Comparison of ENCODE assay signal across 15 mouse cellular contexts in genomic region chr6:91145572-91145971, GRCm38 (mm10). TPM values are rescaled to one million over a fixed set of nuclear protein-coding genes. Genes with fewer than 3 reads are reported as not detected.
DNase-seq lines count a peak whose midpoint lies in the region; ATAC-seq lines count a peak whose summit lies in the region.
"Had no signal": no experiment of that assay in that cellular context is flagged by ENCODE, and none has a peak within 500 bp of the region (broad histone marks: within the 10 kb centered on the region; RNA-seq: fewer than 3 reads in every experiment).

No protein-coding gene starts in this region.

- H3K9me3 ChIP-seq in liver, embryonic 13.5 days (replicated peaks): no peaks in the 10 kb centered on the region
- no peaks in the 10 kb centered on the region for H3K9me3 ChIP-seq in liver, embryonic 11.5 days (ENCODE audit: control insufficient read depth, low read length)
- H3K9me3 ChIP-seq in liver, embryonic 16.5 days (replicated peaks; ENCODE audit: control insufficient read depth, low read length): peaks cover 2% of the 10 kb centered on the region; the same call in 1 of the 2 replicates
- H3K9me3 ChIP-seq in neural tube, embryonic 15.5 days (replicated peaks): no peaks in the 10 kb centered on the region

- H3K9ac ChIP-seq in liver, embryonic 13.5 days: no peak overlapping the region
- no peak overlapping the region for H3K9ac ChIP-seq in liver, embryonic 11.5 days (ENCODE audit: low read depth, low read length)
- no peak overlapping the region for H3K9ac ChIP-seq in liver, embryonic 16.5 days (ENCODE audit: low read depth, low read length)
- no peak overlapping the region for H3K9ac ChIP-seq in neural tube, embryonic 15.5 days (replicated peaks)

- peaks cover 36% of the 10 kb centered on the region for H3K27me3 ChIP-seq in liver, embryonic 13.5 days
- H3K27me3 ChIP-seq in liver, embryonic 11.5 days (replicated peaks; ENCODE audit: control insufficient read depth, insufficient read depth, low read length): peaks cover 4% of the 10 kb centered on the region
- H3K27me3 ChIP-seq in liver, embryonic 16.5 days (ENCODE audit: control insufficient read depth, insufficient read depth, low read depth, low read length): peaks cover 4% of the 10 kb centered on the region; the same call in 1 of the 2 replicates
- no peaks in the 10 kb centered on the region for H3K27me3 ChIP-seq in neural tube, embryonic 15.5 days (replicated peaks)

- 73% methylated on average over 5 of the region's 5 CpGs for WGBS in liver, embryonic 13.5 days (ENCODE audit: insufficient replicate concordance)
- 76% methylated on average over 5 of the region's 5 CpGs for WGBS in liver, embryonic 11.5 days
- 66% methylated on average over 5 of the region's 5 CpGs for WGBS in liver, embryonic 16.5 days (ENCODE audit: insufficient replicate concordance)
- 53% methylated on average over 5 of the region's 5 CpGs for WGBS in neural tube, embryonic 15.5 days

- no peaks in the 10 kb centered on the region for H3K36me3 ChIP-seq in liver, embryonic 13.5 days
- no peaks in the 10 kb centered on the region for H3K36me3 ChIP-seq in liver, embryonic 11.5 days (ENCODE audit: control insufficient read depth, insufficient read depth, low read length)
- no peaks in the 10 kb centered on the region for H3K36me3 ChIP-seq in liver, embryonic 16.5 days (ENCODE audit: control insufficient read depth, insufficient read depth)
- H3K36me3 ChIP-seq in neural tube, embryonic 15.5 days: no peaks in the 10 kb centered on the region

- H3K4me1 ChIP-seq in liver, embryonic 13.5 days (replicated peaks): peaks cover 44% of the 10 kb centered on the region
- H3K4me1 ChIP-seq in liver, embryonic 11.5 days (replicated peaks; ENCODE audit: control insufficient read depth, insufficient read depth, low read length): no peaks in the 10 kb centered on the region
- H3K4me1 ChIP-seq in liver, embryonic 16.5 days (ENCODE audit: control insufficient read depth, low read depth, low read length): peaks cover 18% of the 10 kb centered on the region
- peaks cover 26% of the 10 kb centered on the region for H3K4me1 ChIP-seq in neural tube, embryonic 15.5 days

- peak overlapping the region; percentile 21; the same call in 1 of the 2 replicates for H3K27ac ChIP-seq in liver, embryonic 13.5 days
- H3K27ac ChIP-seq in liver, embryonic 11.5 days (ENCODE audit: low read depth, low read length): no peak overlapping the region
- H3K27ac ChIP-seq in liver, embryonic 16.5 days (ENCODE audit: low read length): peak overlapping the region; percentile 49; the same call in 1 of the 2 replicates
- peak overlapping the region; percentile 89; the same call in 1 of the 2 replicates for H3K27ac ChIP-seq in neural tube, embryonic 15.5 days (replicated peaks)
- H3K27ac ChIP-seq: heart, adult 2 months had no signal

- intact Hi-C loops in gastrocnemius, postnatal 14 days (cut with DNase I; ENCODE audit: low total_unique reads): no loop called here

- peak; percentile 32 for DNase-seq in adrenal gland, postnatal 14 days
- DNase-seq in adrenal gland, postnatal 25 days: no peak
- no peak for DNase-seq in liver, embryonic 13.5 days
- no peak for DNase-seq in liver, embryonic 11.5 days (ENCODE audit: low spot score)
- DNase-seq in thymus, postnatal 0 days (ENCODE audit: low spot score): no peak
- no peak for DNase-seq in gastrocnemius, postnatal 14 days
- DNase-seq: B cell, adult 2 months; cerebellum, postnatal 36 days; heart, adult 2 months; heart, postnatal 10 days; kidney, adult 11 months; right cerebral cortex, postnatal 4 days; thymus, postnatal 25 days had no signal

- no peak overlapping the region for H3K4me3 ChIP-seq in liver, embryonic 13.5 days (replicated peaks)
- H3K4me3 ChIP-seq in liver, embryonic 11.5 days (ENCODE audit: low read depth, low read length): no peak overlapping the region
- H3K4me3 ChIP-seq in liver, embryonic 16.5 days (ENCODE audit: low read depth, low read length): no peak overlapping the region
- no peak overlapping the region for H3K4me3 ChIP-seq in neural tube, embryonic 15.5 days (replicated peaks)
- H3K4me3 ChIP-seq: heart, adult 2 months had no signal

- H3K4me2 ChIP-seq in liver, embryonic 13.5 days: no peak overlapping the region
- no peak overlapping the region for H3K4me2 ChIP-seq in liver, embryonic 11.5 days
- H3K4me2 ChIP-seq in liver, embryonic 16.5 days (ENCODE audit: low read depth, low read length): no peak overlapping the region
- no peak overlapping the region for H3K4me2 ChIP-seq in neural tube, embryonic 15.5 days

- ATAC-seq in liver, embryonic 13.5 days (ENCODE audit: low read depth): no peak
- no peak for ATAC-seq in liver, embryonic 11.5 days (replicated peaks; ENCODE audit: low FRiP score)
- no peak for ATAC-seq in liver, embryonic 16.5 days (ENCODE audit: low read depth)
- no peak for ATAC-seq in neural tube, embryonic 15.5 days (ENCODE audit: low FRiP score)

RNA-seq across cellular contexts. Expression of gene Hdac11, which starts 10.9 kb away (rescaled TPM):
- 6.3 and 7.4 TPM in 2 replicates for total RNA-seq in adrenal gland, postnatal 14 days (2021)
- total RNA-seq in adrenal gland, postnatal 25 days (2021): 6.6 and 9.9 TPM in 2 replicates
- 5.6 and 6.0 TPM in 2 replicates for polyA plus RNA-seq in liver, embryonic 13.5 days (2015; fragmentation: Nextera tagmentation; extraction: Ambion mirVana)
- 7.1 and 7.2 TPM in 2 replicates for polyA plus RNA-seq in liver, embryonic 11.5 days (2014; fragmentation: Nextera tagmentation; extraction: Ambion mirVana)
- polyA plus RNA-seq in liver, embryonic 16.5 days (2015; fragmentation: Nextera tagmentation; extraction: Ambion mirVana): 4.5 and 4.8 TPM in 2 replicates
- polyA plus RNA-seq in neural tube, embryonic 15.5 days (2015; fragmentation: Nextera tagmentation; extraction: Ambion mirVana): 41.7 and 51.5 TPM in 2 replicates
- polyA plus RNA-seq in thymus, postnatal 0 days (2015; fragmentation: Nextera tagmentation; extraction: Ambion mirVana): 6.2 and 7.0 TPM in 2 replicates
- total RNA-seq in gastrocnemius, postnatal 14 days (2021): 1 to 10 TPM; 6.4 to 6.9 TPM

RNA-seq across cellular contexts. Expression of gene Nup210, which starts 28.9 kb away (rescaled TPM):
- 9.4 and 16.7 TPM in 2 replicates for total RNA-seq in adrenal gland, postnatal 14 days (2021)
- total RNA-seq in adrenal gland, postnatal 25 days (2021): 3.9 and 6.3 TPM in 2 replicates
- 28.5 and 34.3 TPM in 2 replicates for polyA plus RNA-seq in liver, embryonic 13.5 days (2015; fragmentation: Nextera tagmentation; extraction: Ambion mirVana)
- polyA plus RNA-seq in liver, embryonic 11.5 days (2014; fragmentation: Nextera tagmentation; extraction: Ambion mirVana): 53.5 and 58.3 TPM in 2 replicates
- 32.3 and 33.2 TPM in 2 replicates for polyA plus RNA-seq in liver, embryonic 16.5 days (2015; fragmentation: Nextera tagmentation; extraction: Ambion mirVana)
- 15.4 and 18.4 TPM in 2 replicates for polyA plus RNA-seq in neural tube, embryonic 15.5 days (2015; fragmentation: Nextera tagmentation; extraction: Ambion mirVana)
- polyA plus RNA-seq in thymus, postnatal 0 days (2015; fragmentation: Nextera tagmentation; extraction: Ambion mirVana): 36.0 and 37.9 TPM in 2 replicates
- total RNA-seq in gastrocnemius, postnatal 14 days (2021): 10 to 100 TPM; 16.9 to 18.1 TPM
